Mouse (Mus musculus) limb, embryonic 15.5 days (tissue): Measurements from ENCODE around the gene Chrnb1. TPM values are rescaled to one million over a fixed set of nuclear protein-coding genes. Genes with fewer than 3 reads are reported as not detected.
A peak's percentile ranks its signal among the peaks of the same experiment; 100 is the strongest.

Experiments used
- ATAC-seq: fragments of 200-750 bp; cut with Nextera tagmentation; 2 replicates; pipeline ENCODE4 v1.8.0; 2017; ENCODE audit warnings: low read depth, moderate TSS enrichment; ENCODE audit not compliant: insufficient number of reproducible peaks, low FRiP score, low TSS enrichment
- H3K27ac ChIP-seq: fragments of 300-500 bp; sonication (generic); 2 replicates; pipeline ENCODE4 v1.5.1; 2015; ENCODE audit warnings: moderate library complexity, mild to moderate bottlenecking, inconsistent platforms
- H3K27me3 ChIP-seq: fragments of 300-500 bp; sonication (generic); 2 replicates; pipeline ENCODE4 v1.6.1; 2015; ENCODE audit warnings: inconsistent platforms
- H3K36me3 ChIP-seq: fragments of 300-500 bp; sonication (generic); 2 replicates; pipeline ENCODE4 v1.6.1; 2015; ENCODE audit warnings: inconsistent platforms
- H3K4me1 ChIP-seq: fragments of 300-500 bp; sonication (generic); 2 replicates; pipeline ENCODE4 v1.6.1; 2015; ENCODE audit warnings: inconsistent platforms
- H3K4me2 ChIP-seq: fragments of 300-500 bp; sonication (generic); 2 replicates; pipeline ENCODE4 v1.6.1; 2015; ENCODE audit warnings: mild to moderate bottlenecking, inconsistent platforms
- H3K4me3 ChIP-seq: fragments of 300-500 bp; sonication (generic); 2 replicates; pipeline ENCODE4 v1.5.1; 2015; ENCODE audit warnings: mild to moderate bottlenecking, inconsistent platforms
- H3K9ac ChIP-seq: fragments of 300-500 bp; sonication (generic); 2 replicates; pipeline ENCODE4 v1.6.1; 2015; ENCODE audit warnings: inconsistent platforms
- H3K9me3 ChIP-seq: fragments of 300-500 bp; sonication (generic); 2 replicates; pipeline ENCODE4 v1.6.1; 2016; ENCODE audit warnings: inconsistent platforms
- WGBS: fragments of 180-500 bp; shearing (Covaris S2); methylation state at CpG from one replicate; pipeline ENCODE4 v1.1.7; 2015; 5-methylcytosine and 5-hydroxymethylcytosine counted together
- polyA plus RNA-seq: library from polyadenylated mRNA; unstranded; fragments of >200 nt; fragmentation: Nextera tagmentation; extraction: Ambion mirVana; gene quantifications from 2 replicates; pipeline ENCODE4 v1.2.1, GENCODE M21; 2015

Gene Chrnb1
- polyA plus RNA-seq, 1 experiment from 2014 or later, result 18.6 TPM

GRCm38 (mm10) chr11:69766872-69767624 lies 28.7 kb downstream of the Chrnb1 start:
- Histone ChIP-seq H3K9me3 (no peaks in the 10 kb centered on the region), H3K4me1 (peaks cover 33% of the 10 kb centered on the region), H3K4me2 (peak overlapping the region; percentile 71), H3K27me3 (no peaks in the 10 kb centered on the region), H3K36me3 (0 out of 2 replicates have a peak, but pooled peaks cover 6% of the 10 kb centered on the region), H3K9ac (peak overlapping the region; percentile 92; the same call in 1 of the 2 replicates), H3K4me3 (peak overlapping the region; percentile 90), H3K27ac (peak overlapping the region; percentile 94)
- no peak for ATAC-seq
- WGBS, result 45% methylated on average over 13 of the region's 13 CpGs

- H3K27me3 ChIP-seq, result no peaks in the 10 kb centered on the region
- WGBS, result under 1% methylated on average over 37 of the region's 37 CpGs
- peak; percentile 73 for ATAC-seq
- H3K36me3 ChIP-seq, result 0 out of 2 replicates have a peak, but pooled peaks cover 4% of the 10 kb centered on the region
- H3K9ac ChIP-seq, result peak overlapping the region; percentile 92
- peaks cover 33% of the 10 kb centered on the region for H3K4me1 ChIP-seq
- peak overlapping the region; percentile 90 for H3K4me3 ChIP-seq
- peak overlapping the region; percentile 71 for H3K4me2 ChIP-seq
- H3K9me3 ChIP-seq, result no peaks in the 10 kb centered on the region
- peak overlapping the region; percentile 94 for H3K27ac ChIP-seq
Measured at GRCm38 (mm10) chr11:69766126-69766609, 29.6 kb downstream of the Chrnb1 start.

- H3K9me3 ChIP-seq, result no peaks in the 10 kb centered on the region
- H3K36me3 ChIP-seq, result 0 out of 2 replicates have a peak, but pooled peaks cover under 1% of the 10 kb centered on the region
- ATAC-seq, result peak; percentile 61
- peak within 1 kb of the TSS; percentile 90 for H3K4me3 ChIP-seq
- H3K9ac ChIP-seq, result peak within 1 kb of the TSS; percentile 92
- H3K4me1 ChIP-seq, result peaks cover 34% of the 10 kb centered on the region
- H3K4me2 ChIP-seq, result peak within 1 kb of the TSS; percentile 71
- 15% methylated on average over 31 of the region's 55 CpGs for WGBS
- no peaks in the 10 kb centered on the region for H3K27me3 ChIP-seq
- peak within 1 kb of the TSS; percentile 94 for H3K27ac ChIP-seq
Measured at GRCm38 (mm10) chr11:69765221-69766125, 30.3 kb downstream of the Chrnb1 start, which contains the start of gene Zbtb4. Zbtb4 (plus strand) TSS chr11:69765912.

- no peaks in the 10 kb centered on the region for H3K9me3 ChIP-seq
- ATAC-seq, result no peak
- H3K4me2 ChIP-seq, result no peak overlapping the region
- H3K36me3 ChIP-seq, result no peaks in the 10 kb centered on the region
- H3K27me3 ChIP-seq, result no peaks in the 10 kb centered on the region
- no peak overlapping the region for H3K4me3 ChIP-seq
- no peak overlapping the region for H3K9ac ChIP-seq
- peaks cover 35% of the 10 kb centered on the region for H3K4me1 ChIP-seq
- WGBS, result 68% methylated on average over 7 of the region's 7 CpGs
- H3K27ac ChIP-seq, result no peak overlapping the region
Measured at GRCm38 (mm10) chr11:69763551-69763950, 32.2 kb downstream of the Chrnb1 start.

- Histone ChIP-seq H3K4me2 (no peak within 1 kb of the TSS), H3K27ac (peak within 1 kb of the TSS; percentile 100; the same call in 1 of the 2 replicates)
Measured at GRCm38 (mm10) chr11:69761868-69762267, 33.9 kb downstream of the Chrnb1 start, which contains the start of gene Slc35g3. Slc35g3 (minus strand) TSS chr11:69761968.

GRCm38 (mm10) chr11:69760901-69761200 lies 34.9 kb downstream of the Chrnb1 start:
- peaks cover 34% of the 10 kb centered on the region for H3K4me1 ChIP-seq
- H3K4me3 ChIP-seq, result no peak overlapping the region
- no peak for ATAC-seq
- no peak overlapping the region for H3K9ac ChIP-seq
- no peaks in the 10 kb centered on the region for H3K9me3 ChIP-seq
- no peak overlapping the region for H3K4me2 ChIP-seq
- 91% methylated on average over 7 of the region's 7 CpGs for WGBS
- peak overlapping the region; percentile 100; the same call in 1 of the 2 replicates for H3K27ac ChIP-seq
- no peaks in the 10 kb centered on the region for H3K36me3 ChIP-seq
- H3K27me3 ChIP-seq, result no peaks in the 10 kb centered on the region

More at GRCm38 (mm10) chr11:69761868-69762267, 33.9 kb downstream of the Chrnb1 start, which contains the start of gene Slc35g3:
- Histone ChIP-seq H3K36me3 (no peaks in the 10 kb centered on the region), H3K4me3 (no peak within 1 kb of the TSS), H3K4me1 (peaks cover 29% of the 10 kb centered on the region), H3K27me3 (no peaks in the 10 kb centered on the region), H3K9me3 (no peaks in the 10 kb centered on the region), H3K9ac (no peak within 1 kb of the TSS)
- no peak for ATAC-seq
- 55% methylated on average over 1 of the region's 1 CpGs for WGBS

- no peaks in the 10 kb centered on the region for H3K36me3 ChIP-seq
- peak overlapping the region; percentile 100 for H3K27ac ChIP-seq
- ATAC-seq, result no peak
- H3K4me1 ChIP-seq, result peaks cover 37% of the 10 kb centered on the region
- no peaks in the 10 kb centered on the region for H3K9me3 ChIP-seq
- H3K4me2 ChIP-seq, result peak overlapping the region; percentile 80
- H3K9ac ChIP-seq, result no peak overlapping the region
- H3K27me3 ChIP-seq, result no peaks in the 10 kb centered on the region
- H3K4me3 ChIP-seq, result peak overlapping the region; percentile 56; the same call in 1 of the 2 replicates
- 79% methylated on average over 14 of the region's 14 CpGs for WGBS
Measured at GRCm38 (mm10) chr11:69760160-69760900, 35.4 kb downstream of the Chrnb1 start.

DNA sequence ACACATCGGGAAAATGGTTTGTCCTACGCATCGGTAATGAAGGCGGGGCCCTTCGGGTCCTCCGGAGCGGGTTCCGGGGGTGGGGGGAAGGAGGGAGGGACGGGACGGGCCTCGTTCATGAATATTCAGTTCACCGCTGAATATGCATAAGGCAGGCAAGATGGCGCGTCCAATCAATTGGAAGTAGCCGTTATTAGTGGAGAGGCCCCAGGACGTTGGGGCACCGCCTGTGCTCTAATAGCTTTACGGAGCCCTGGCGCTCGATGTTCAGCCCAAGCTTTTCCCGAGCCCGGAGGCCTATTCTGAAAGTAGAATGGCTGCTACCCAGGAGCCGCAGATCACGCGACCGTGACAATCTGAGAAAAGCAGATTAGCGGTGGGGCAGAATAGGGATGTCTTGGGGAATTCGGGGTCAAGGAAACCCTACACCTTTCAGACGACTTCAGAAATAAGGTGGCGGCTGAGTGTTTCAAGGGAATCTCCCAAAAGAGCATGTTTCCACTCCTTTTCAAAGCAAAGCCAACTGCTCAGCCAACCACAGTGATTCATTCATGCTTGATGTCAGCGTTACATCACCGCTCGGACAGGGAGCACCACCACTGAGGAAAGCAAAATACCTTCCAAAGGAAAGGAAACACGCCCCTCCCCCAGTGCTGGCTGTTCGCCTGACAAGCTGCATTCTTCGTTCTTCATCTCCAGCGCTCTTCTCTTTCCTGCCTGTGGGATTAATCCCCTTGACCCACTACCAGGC lies 36.6 kb downstream of the Chrnb1 start:
- Histone ChIP-seq H3K27ac (peak overlapping the region; percentile 100), H3K4me3 (peak overlapping the region; percentile 56), H3K27me3 (no peaks in the 10 kb centered on the region), H3K9me3 (no peaks in the 10 kb centered on the region), H3K4me2 (peak overlapping the region; percentile 80), H3K36me3 (no peaks in the 10 kb centered on the region), H3K4me1 (peaks cover 37% of the 10 kb centered on the region), H3K9ac (peak overlapping the region; percentile 51)
- WGBS, result under 1% methylated on average over 37 of the region's 37 CpGs
- peak; percentile 89 for ATAC-seq

- under 1% methylated on average over 35 of the region's 36 CpGs for WGBS
- Histone ChIP-seq H3K36me3 (no peaks in the 10 kb centered on the region), H3K4me2 (peak within 1 kb of the TSS; percentile 80), H3K27me3 (no peaks in the 10 kb centered on the region), H3K9ac (peak within 1 kb of the TSS; percentile 62), H3K9me3 (no peaks in the 10 kb centered on the region), H3K27ac (peak within 1 kb of the TSS; percentile 100), H3K4me3 (peak within 1 kb of the TSS; percentile 56), H3K4me1 (peaks cover 37% of the 10 kb centered on the region)
- ATAC-seq, result peak; percentile 95
Measured at GRCm38 (mm10) chr11:69758478-69758970, 37.2 kb downstream of the Chrnb1 start, which contains the start of gene Polr2a. Polr2a (minus strand) TSS chr11:69758637.

- Histone ChIP-seq H3K36me3 (no peaks in the 10 kb centered on the region), H3K4me2 (peak overlapping the region; percentile 60), H3K4me3 (peak overlapping the region; percentile 56), H3K27ac (peak overlapping the region; percentile 100), H3K27me3 (no peaks in the 10 kb centered on the region), H3K4me1 (peaks cover 38% of the 10 kb centered on the region), H3K9me3 (no peaks in the 10 kb centered on the region), H3K9ac (peak overlapping the region; percentile 62)
- WGBS, result 1% methylated on average over 26 of the region's 26 CpGs
- peak; percentile 87 for ATAC-seq
Measured at GRCm38 (mm10) chr11:69758090-69758456, 37.7 kb downstream of the Chrnb1 start.
